Mouse (Mus musculus) right cerebral cortex, postnatal 10 days (tissue): ENCODE results near the gene Stab2.

Experiments used
- DNase-seq, 2 experiments: peaks; one replicate each; pipeline ENCODE4 v3.0.0; 2021; ENCODE audit warnings: low spot score in 2 of 2

The Stab2 gene

DNA sequence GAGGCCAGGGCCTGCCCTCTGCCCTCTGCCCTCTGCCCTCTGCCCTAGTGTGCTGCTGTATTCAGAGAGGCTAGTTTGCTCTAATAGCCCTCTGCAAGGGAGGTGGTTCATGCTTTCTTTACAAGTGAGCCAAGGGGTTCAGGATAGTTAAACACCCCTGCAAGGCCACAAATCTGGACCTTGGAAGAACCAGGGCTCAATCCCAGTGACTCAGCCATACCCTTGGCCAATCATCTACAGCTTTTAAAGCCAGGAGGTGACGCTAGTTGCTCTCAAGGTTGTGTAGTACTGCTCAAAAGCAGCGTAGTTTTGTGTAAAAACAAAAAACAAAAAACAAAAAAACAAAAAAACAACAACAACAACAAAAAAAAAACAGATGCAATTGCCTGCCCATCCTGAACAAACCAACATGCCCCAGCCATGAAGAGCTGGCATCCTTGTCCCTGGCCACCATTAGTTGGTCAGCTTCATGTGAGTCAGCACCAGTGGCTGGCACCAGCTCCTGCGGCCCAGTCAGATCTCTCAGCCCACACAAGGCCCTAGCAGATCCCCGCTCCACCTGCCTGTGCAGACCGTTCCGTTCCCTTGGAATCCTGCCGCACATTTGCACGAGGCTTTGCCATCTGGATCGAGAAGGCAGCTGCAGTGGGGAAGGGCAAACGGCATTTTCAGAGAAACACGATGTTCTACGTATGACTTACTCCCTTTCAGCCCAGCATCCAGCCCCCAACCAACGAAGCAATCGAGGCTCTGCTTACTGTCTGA lies 117.5 kb downstream of the Stab2 start:
- DNase-seq, result peak; percentile 67

DNA sequence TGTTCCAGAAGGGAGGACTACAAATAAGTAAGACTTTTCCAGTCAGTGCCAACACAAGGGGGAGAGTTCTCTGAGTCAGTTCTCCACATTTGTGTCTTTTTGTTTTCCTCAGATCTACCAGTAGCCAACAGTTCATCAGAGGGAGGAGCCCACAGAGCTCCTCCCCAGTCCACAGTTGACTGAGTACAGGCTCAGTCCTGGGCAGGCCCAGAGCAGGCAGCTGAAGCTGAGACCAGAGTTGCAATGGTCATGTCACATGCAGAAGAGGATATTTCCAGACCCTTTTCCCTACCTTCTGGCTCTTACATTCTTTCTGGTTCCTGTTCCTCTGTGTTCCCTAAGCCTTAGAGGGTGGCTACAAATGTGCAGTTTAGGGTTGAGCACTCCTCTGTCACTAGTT lies 118.4 kb downstream of the Stab2 start:
- DNase-seq, result no peak

GRCm38 (mm10) chr10:86886434-86886833 lies 121.4 kb downstream of the Stab2 start:
- DNase-seq, result no peak

DNA sequence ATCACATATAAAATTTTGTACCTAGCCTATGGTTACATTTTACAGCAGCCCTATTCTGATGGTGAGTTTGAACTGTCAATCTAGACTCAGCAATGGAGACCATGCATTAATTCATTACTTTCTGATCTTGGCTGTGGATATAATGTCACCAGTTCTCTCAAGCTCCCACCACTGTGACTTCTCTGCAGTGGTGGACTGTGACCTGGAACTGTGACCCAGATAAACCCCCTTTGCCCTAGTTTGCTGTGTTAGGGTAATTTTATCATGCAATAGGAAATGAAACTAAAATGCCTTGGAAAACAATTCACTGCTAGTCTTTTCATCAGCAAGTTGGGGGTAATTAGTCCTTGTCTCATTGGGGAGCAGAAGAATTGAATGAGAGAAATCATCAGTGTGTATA lies 126.4 kb downstream of the Stab2 start:
- no peak for DNase-seq

- DNase-seq, result peak; percentile 31 to 33
Measured at GRCm38 (mm10) chr10:86880071-86880806, 127.6 kb downstream of the Stab2 start.

DNA sequence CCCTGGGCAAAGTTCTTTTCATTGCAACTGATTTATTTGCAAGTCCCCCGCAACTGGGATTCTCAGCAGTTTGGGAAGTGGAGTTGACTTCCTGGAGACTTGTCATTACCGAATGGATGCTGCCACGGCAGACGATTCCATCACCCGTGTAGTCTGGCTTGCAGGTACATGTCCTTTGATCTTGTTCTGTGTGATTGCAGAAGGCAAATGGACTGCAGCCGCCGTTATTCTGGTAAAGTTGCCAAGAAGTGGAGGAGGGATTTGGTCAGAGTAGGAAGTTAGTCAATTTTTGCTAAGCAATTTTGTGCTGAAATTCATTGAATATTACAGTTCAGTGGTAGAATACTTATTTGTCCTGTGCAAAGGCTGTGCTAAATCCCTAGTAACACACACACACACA lies 129.1 kb downstream of the Stab2 start:
- DNase-seq, result no peak

GRCm38 (mm10) chr10:86872591-86872990 lies 135.2 kb downstream of the Stab2 start:
- DNase-seq, result no peak

- DNase-seq, result no peak
Measured at GRCm38 (mm10) chr10:86872121-86872520, 135.7 kb downstream of the Stab2 start.

DNA sequence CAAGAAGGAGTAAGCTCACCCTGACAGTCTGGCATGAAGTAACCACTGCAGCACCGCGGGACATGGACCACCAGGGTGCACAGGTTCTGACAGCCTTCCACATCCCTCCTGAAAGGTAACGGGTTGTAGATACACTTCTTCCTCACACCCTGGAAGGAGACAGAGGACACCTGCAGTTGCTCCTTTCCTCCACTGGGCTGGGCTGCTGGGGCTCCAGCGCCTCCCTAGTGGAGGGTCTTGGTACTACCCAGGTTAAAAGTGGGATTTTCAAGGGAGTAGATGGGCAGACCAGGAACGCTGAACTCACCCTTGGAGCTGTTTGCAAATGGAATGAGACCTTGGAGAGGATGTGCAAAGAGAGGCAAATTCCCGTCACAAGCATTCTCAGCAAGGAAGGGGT lies 144.4 kb downstream of the Stab2 start:
- DNase-seq, result no peak

DNA sequence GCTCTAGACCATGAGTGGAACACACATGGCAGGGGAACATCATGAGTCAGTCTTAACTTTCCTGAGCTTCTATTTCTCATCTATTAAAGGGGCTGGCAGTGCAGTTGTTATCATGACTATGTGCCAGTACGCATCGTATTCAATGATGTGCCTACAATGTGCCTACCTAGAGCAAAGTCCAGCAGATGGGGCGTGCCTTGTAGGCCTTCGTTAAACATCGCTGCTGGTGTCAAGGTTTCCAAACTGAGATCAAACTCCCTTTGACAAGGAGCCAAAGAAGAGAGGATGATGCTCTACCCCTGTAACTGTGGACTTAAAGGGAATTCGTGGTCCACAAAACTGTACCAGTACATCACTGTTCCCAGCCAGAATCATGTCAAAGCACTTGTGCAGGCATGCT lies 145.3 kb downstream of the Stab2 start:
- no peak for DNase-seq

DNA sequence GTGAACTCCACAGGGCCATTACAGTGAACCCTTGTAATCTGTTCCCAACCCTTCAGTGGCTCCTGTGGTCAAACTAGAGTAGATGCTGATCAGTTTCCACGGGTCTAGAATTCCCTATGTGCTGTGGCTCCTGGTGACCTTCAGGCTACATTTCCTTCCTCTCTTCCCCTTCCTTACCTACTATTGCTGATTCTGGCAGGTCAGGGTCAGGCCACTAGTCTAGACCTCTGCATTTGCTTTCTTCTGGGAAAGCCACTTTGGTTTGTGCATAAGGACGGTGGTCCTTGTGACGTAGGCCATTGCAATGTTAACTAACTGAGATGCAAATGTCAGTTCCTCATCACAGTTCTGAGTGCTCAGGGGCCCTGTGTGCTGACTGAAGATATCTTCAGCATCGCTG lies 147.4 kb downstream of the Stab2 start:
- no peak for DNase-seq

DNA sequence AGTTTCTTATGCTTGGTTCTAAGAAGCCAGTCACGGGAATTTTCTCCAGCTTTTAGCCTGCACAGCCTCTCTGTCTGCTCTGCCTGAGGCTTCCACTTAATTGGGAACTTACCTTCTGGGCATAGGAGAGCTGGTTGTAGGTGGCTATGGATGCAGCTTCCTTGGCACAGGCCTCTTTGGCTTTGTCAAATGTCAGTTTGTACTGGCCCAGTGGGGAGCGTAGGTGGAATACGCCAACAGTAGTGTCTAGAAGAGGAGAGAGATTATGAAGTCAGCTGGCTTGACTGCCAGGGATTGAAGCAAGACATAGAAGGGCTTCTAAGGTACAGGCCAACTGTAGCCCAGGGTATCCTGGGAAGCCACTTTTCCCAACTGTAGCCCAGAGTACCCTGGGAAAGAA lies 154.4 kb downstream of the Stab2 start:
- DNase-seq, result no peak

GRCm38 (mm10) chr10:86852160-86852559 lies 155.7 kb downstream of the Stab2 start:
- no peak for DNase-seq

DNA sequence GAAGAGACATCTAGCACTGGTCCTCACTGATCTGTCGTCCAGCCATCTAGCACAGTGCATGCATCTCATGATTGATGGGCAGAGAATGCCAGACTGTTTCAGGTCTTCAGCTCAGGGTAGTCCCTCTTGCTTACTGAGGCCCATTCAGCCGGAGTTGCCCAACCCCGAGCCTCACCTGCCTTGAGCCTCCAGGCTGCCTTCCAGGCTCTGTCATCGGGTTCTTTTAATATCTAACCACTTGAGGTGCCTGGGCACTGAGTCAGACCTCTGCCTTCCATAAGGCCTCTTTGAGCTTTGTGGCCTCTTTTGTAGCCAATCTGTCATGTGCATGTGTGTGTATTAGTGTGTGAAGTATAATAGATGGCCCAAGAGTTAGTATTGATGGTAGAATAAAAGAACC lies 158.3 kb downstream of the Stab2 start:
- no peak for DNase-seq

DNA sequence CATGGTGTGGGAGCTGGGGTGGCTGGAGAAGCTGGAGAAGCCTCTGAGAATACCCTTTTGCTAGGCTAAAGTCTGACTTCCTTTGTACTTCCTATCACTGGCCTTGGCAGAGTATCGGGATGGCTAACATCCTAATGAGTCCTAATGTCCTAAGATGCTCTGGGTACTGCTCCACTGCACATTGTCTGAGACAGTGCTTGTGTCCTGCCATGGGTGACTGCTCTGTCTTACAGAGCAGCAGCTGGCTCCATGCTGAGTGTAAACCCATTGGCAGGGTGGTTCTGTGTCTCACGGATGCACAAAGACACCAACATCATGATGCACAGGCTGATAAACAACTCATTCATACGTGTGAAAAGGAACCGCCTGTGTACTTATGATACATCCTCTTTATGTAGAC lies 158.7 kb downstream of the Stab2 start:
- DNase-seq, result no peak

DNA sequence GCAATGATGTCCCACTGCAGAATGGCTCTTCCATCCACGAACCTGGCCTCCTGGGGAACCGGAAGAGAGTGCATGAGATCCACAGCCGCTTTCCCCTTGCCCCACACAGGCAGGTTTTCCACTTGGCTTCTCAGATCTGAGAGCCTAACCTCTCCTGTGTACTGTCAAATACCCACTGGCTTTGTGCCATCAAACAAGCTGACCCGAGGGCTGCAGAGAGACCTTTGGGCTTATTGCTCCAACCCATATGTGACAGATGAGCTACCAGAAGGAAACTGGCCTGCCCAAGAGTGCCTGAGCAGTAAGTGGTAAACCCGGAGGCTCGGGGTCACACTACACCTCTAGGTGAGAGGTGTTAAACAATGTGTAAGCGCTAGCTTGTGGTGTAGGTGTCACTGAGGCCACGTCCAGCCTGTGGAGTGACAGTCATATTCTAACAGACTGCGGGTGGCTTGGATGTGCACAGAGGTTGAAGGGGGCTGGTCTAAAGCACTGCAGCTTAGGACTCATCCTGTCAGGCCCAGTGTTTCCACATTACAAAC lies 160.8 kb downstream of the Stab2 start:
- DNase-seq, result no peak

DNA sequence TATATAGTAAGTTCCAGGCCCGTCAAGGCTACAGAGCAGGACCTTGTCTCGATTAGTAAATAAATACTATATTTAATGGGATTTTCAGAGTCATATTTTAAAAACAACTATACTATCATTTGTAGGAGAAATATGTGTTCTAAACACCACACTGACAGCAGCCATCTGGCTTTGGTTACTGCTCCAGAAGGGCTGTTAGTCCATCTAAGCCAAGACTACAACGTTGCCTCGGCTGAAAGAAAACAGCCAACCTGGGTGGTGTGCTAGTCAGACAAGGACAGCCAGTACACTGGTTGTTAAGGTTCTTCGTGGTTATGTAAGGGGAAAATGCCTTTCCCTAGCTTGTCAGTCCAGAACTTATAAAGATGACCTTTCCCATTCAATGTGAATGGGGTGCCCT lies 165.2 kb downstream of the Stab2 start:
- DNase-seq, result no peak

DNA sequence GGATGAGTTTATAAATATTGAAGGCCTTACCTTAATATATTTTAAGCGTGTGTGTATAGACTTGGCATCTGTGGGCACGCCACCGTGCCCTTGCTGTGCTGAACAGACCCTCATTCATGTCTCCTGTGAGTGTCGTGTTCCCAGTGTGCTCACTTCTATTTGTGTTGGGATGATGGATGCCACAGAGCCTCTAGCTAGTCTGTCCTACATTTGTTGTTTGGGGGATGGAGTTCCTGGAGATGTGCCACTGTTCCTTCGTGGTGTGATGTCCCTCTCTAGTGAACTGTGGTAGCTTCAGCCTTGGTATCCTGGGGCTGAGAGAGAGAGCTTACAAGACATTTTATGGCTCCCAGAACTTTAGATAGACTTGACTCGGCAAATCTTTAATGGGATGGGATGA lies 169.0 kb downstream of the Stab2 start:
- no peak for DNase-seq

DNA sequence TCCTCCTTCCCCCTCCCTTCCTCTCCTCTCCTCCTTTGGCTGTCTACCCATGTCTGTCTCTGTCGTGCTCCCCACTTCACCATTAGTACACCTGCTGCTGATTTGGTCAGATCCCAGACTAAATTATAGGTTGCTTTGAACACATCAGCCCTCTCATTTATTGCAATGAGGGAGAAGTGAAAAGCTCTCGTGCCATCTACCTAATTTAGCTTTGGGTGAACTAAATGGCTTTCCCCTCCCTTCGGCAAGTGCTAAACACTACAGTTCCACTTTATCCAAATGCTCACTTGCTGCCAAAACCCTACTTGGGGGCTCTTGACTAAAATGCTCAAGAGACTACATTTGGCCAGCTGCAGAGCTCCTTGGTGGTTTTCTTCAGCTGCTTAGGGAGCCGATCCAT lies 171.0 kb downstream of the Stab2 start:
- DNase-seq, result no peak

DNA sequence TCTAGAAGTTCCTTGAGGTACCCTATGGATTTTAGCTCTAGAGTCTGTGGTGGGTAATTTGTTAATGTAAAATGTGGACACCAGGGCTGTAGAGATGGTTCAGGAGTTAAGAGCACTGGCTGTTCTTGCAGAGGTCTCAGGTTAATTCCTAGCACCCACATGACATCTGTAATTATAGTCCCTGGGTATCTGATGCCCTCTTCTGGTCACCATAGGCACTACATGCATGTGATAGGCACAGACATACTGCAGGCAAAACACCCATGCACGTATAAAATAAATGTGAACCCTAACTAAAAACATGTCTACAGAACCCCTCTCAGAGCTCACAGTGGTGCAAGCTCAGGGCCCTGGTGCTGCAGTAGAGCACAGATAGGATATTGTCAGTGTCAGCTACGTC lies 178.3 kb downstream of the Stab2 start:
- no peak for DNase-seq

GRCm38 (mm10) chr10:86828221-86829135 lies 179.3 kb downstream of the Stab2 start:
- DNase-seq, result no peak

DNA sequence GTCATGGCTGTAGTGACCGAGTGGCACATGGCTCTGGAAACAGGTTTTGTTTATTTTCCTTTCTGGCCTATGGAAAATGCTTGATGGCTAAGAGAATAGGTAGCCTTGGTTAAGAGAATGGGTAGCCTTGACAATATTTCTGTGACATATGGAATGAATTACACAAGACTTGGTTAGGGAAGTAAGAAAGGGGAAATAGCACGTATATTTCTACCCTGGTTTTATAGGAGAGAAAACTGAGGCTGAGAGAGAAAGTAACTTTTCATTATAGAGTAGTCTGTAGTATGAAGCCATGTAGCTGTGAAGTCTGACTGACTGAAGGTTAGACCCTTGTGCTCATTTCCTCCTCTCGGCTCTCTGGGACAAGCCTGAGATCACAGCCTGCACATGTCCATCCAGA lies 180.9 kb downstream of the Stab2 start:
- no peak for DNase-seq
